Mouse (Mus musculus): ENCODE results near the gene Surf2.

The Surf2 gene

DNA sequence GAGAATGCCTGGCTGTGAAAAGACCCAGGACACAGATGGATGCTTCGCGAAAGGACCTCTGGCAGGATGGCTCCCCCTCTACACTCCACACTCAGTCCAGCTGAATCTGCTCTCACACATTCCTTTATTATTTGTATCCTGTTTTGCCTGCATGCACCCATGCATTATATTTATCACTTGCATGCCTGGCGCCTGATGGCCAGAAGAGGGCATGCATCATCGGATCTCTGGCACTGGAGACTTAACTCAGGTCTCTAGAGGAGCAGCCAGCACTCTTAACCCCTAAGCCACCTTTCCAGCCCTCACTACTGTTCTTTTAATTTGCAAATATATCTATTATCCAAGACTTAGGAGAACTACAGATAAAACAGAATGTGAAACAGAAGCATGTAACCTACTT lies 44.6 kb downstream of the Surf2 start:
- DNase-seq (ENCODE audit: low spot score), result no peak

DNA sequence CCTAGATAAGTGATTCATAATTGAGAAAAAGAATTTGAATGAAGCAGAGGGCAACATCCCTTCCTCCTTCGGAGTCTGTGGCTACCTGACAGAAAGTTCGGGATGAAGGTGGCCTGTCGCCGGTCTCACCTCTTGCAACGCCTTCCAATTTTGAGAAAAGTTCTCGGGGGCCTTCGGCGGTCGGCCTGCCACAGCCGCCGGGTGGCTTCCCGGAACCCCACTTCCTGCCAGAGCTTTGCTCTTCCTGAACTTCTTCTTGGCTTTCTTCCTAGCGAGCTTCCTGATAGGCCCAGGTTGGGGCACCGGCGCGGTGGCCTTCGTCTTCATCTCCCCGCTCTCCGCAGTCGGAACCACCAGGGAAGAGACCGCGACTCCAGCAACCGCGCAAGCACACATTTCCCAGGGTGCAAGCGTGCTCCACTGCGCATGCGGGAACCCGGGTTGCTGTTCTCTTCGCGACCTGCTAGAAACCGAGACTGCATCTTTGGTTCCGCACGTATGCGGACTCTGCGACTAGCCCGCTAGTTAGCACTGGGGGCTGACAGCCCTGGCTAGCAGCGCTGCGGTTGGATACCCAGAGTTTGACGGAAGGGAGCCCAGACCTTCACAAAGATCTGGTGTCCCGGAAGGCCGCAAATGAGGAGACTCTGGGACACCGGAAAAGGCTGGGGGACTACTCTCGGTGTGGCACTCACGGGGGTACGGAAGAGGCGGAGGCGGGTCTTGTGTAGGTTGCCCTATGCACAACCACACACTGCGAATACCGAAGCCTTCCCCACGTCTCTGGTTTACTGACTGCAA lies 48.0 kb downstream of the Surf2 start, which contains the start of gene Rexo4:
TSS of gene Rexo4 (minus strand) at position 464 of the 801 bp plus-strand sequence.
- DNase-seq (ENCODE audit: low spot score), result peak; percentile 93

DNA sequence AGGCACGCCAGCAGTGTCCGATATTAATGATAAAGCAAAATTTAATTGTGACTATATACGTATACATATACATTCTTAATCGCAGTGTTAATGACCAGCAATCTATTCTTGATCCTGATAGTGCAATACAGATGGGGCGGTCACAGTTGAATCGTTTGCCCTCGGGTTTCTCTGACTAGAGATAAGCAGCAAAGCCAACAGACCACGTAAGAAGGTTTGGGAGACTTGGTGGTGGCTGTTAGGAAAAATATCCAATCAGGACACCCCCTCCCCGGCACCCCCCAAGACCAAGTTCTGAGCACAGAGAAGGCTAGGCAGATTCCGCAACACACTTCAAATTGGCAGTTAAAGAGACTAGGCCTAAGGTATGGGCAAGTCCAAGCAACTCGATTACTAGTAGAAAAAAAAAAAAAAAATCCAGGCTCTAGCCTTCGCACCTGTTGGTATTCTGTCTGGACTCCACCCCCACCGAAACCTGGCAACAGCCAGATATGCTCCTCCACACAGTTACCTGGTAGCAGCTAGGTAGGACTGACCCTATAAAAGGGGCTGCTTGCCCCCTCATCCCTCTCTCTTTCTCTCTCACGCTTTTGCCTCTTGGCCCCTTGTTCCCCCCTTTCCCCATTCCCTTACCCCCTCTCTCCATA lies 48.7 kb downstream of the Surf2 start:
- DNase-seq (ENCODE audit: low spot score), result no peak

DNA sequence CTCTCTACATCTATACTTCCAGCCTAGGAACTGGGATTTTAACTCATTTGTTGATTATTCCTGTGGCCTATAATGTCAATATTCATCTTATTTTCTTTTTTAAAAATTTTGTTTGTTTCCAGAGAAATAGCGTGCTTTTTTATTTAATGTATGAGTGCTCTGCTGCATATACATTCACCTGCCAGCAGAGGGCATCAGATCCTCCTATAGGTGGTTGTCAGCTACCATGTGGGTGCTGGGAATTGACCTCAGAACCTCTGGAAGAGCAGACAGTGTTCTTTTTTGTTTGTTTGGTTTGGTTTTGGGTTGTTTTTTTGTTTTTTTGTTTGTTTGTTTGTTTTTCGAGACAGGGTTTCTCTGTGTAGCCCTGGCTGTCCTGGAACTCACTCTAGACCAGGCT lies 51.1 kb downstream of the Surf2 start:
- no peak for DNase-seq (ENCODE audit: low spot score)
